Mouse (Mus musculus): ENCODE measurements at regions not wholly inside any gene's neighbourhood (a gene's known extent, or its start where the extent isn't known, plus 50 kb on each side); places are given as distances from the start of the nearest gene placed in this dataset.

DNA sequence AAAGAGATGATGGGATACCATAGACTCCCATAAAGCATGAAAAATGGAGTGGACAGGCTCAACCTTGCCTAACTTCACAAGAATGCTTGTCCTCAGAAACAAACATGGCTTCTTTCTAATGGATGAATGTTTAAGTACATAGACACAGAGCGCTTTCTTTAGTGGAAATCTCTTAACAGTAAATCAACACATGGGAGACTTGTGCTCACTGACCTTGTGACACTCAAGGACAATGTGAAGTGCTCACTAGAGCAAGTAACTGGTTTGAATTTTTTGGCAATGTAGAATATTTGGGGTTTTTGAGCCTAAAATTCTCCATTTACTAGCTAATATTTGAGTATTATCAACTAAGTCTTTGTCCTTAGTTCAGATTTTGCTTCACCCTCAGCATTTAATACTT, 88.0 kb downstream of the Tent5c start:
- DNase-seq (ENCODE audit: extremely low spot score, low read depth, low spot score), result no peak

DNA sequence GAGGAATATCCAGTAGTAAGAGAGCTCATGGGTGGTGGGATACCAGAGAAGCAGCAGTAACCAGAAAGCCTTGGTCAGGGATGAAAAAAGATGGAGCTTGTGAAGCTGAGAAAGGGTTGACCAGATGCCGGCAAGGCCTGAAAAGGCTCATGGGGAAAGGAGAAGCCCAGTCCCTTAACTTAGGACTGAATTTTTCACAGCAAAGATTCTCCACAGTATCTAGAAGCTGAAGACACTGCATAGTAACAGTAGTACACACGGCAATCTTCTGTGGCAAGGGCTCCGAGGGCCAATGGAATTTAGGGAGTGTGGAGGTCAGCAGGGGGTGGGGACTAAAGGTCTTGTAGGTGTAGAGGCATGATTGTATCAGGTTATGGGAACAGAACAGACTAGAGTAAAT, 91.6 kb downstream of the Tent5c start:
- DNase-seq (ENCODE audit: extremely low spot score, low read depth, low spot score), result no peak

DNA sequence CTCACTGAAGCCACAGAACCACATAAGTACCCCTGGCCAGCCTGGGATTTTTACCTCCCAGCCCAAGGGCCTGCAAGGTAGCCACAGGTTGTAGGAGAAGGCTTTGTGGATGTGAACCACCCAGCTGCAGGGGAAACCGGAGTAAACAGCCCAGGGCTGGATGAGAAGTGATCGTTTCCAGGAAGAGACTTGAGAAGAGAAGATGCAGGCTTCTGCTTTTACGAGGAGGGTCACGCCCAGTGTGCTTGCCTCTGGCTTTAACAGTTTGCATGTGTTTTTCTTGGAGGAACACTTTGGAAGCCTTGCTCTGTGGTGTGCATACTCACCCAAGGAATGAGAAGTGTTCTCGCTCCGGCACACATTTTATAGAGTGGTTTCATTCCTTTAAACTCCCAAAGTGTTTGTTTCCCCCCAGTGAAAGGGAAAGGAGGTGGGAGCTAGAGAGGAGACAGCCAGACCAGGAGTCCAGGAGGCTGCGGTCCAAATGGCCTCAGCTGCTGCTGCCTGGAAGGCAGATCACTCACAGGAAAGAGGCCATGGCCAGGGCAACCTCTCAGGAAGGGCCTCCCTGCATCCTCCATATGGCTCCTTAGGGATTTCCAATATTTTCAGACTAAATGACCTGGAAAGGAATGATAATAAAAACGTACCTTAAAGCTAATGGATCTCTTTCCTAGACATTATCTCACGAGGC, 94.1 kb downstream of the Tent5c start:
- no peak for DNase-seq (ENCODE audit: extremely low spot score, low read depth, low spot score)

DNA sequence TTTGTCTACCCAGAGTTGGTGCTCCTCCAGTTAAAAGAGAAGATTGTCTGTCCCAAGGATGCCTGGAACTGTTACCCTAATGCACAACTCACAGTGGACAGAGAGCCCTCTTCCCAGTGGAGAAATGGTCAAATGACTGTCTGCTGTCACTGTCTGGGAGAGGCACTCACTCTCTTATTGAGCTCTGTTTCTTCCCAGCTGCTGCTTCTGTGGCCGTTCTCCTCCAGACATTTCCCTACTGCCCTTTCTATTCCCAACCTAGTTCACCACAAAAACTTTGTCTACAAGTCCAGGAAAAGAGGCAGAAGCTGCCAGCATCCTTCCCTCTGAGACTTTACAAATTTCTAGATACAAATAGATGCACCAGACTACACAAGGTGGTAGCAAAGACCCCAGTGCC, 95.2 kb downstream of the Tent5c start:
- no peak for DNase-seq (ENCODE audit: extremely low spot score, low read depth, low spot score)

DNA sequence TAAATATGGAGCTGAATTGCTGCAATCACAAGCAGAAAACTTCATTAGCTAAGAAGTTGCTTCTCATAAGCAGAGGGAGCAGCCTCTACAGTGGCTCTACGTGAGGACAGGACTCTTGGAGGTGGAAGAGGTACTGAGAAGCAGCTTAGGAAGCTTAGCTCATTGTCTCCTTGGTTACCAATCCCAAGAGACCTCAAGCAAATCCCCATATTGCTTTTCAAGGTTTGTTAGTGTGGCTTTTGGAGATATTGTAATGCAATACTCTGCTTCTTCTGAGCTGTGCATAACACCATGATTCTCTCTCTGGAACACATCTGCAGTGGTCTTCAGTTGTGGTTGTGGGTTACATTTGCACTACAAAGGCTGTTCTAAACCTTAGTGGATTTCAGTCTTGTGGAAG, 106.9 kb downstream of the Tent5c start:
- DNase-seq (ENCODE audit: extremely low spot score, low read depth, low spot score), result no peak

DNA sequence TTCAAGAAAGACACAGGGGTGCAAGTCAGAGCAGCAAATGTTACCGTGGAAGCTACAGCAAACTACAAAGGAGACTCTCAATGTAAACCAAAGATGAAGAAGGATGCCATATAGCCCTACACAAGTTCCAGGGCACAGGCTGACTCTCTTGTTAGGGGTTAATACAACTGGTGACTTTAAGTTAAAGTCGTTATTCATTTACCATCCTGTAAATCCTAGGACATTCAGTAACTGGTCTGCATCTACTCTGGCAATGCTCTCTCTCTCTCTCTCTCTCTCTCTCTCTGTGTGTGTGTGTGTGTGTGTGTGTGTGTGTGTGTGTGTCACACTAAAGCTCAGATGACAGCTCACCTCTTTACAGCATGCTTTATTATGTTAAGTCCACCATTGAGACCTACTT, 107.8 kb downstream of the Tent5c start:
- no peak for DNase-seq (ENCODE audit: extremely low spot score, low read depth, low spot score)

DNA sequence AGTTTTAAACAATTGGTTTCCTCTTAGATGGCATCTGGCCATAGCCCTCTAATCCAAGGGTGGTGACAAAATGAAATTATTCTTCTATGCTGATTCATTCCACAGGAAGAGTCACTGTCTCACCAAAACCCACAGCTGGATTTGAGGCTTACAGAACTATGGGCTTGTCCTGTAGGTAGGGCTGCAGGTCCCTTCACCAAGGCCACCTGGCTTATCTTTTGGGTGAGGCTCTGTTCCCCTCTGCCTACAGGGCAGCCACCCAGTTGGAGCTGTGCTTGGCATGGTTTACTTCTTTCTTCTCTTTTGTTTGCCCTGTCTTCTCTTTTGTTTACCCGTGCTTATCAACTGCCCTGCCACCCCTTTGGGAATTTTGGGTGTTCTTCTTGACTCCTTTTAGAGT, 113.0 kb downstream of the Tent5c start:
- DNase-seq (ENCODE audit: extremely low spot score, low read depth, low spot score), result no peak

DNA sequence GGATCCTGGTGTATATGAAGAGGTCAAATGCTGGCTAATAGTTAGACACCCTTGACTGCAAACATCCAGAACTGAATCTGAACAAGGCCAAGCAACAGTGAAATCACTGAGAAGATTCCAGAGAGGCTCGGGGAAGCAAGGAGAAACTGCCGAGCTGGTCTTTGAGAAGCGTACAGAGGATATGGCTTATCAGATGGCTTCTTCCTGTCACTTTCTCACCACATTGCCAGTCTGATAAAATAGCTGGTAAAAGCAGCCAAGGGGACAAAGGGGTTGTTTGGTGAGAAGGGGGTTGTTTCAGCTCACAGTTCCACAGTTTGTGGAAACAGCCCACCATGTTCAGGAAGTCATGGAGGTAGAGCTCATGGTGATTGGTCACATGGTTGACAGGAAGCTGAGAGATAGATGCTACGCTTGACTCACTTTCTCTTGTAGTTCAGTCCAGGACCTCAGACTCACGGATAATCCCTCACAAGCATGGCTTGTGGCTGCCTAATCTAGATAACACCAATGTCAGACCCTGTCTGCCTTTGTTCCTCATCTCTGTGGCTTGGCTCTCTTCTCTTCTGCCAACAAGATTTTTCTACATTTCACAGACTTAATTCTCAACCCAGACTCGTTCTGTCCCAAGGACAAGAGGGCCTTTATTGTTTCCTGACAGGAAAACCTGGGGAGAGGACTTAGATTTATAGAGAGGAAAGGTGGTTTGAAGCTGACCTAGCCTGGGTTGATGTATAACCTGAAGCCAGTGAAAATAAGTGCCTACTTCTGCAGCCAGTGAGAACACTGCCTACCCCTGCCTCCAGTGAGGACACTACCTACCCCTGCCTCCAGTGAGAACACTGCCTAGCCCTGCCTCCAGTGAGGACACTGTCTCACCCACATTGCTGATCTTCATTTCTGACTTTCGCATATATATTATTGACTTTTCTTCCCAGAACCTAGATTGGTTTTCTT, 122.0 kb downstream of the Tent5c start:
- DNase-seq (ENCODE audit: extremely low spot score, low read depth, low spot score), result no peak

DNA sequence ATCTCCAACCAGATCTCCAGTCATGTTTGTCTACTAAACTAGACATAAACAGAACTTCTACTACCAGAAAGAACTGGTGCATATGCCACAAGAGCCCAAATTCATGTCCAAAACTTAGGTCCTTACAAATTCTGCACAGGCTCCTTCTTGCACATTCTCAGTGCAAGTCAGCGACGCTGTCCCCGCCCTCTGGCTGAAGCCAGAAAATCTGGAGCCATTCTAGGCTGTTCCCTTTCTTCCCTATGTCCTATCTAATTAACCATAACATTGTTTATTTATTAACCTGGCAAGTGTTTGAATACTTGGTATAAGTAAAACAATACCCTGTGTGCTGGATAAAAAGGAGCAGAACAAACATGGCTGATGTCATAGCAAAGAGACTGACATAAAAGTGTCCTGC, 122.7 kb downstream of the Tent5c start:
- no peak for DNase-seq (ENCODE audit: extremely low spot score, low read depth, low spot score)

DNA sequence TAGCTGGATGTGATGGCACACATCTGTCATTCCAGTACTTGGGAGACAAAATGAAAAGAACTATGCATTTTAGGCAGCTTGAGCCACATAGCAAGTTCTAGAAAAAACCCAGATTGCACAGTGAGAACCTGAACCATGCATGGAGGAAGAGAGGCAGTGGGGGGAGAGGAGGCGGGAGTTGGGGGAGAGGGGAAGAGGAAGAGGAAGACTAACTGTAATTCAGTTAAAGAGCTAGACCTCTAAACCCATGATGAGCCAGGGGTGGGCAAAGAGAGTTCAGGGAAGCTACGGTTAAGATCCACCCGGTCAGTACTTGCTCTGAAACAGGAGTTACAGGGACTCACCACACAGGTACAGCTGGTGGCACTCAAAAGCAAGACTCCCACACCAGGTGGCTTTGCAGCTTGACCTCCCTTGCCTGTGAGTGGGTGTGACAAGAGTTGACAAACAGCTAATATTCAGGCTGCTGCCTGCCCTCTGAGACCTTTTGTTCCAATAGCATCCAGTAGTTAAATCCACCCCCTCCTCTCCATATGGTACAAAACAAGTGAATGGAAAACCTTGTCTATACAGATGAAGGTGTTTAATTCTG, 123.7 kb downstream of the Tent5c start:
- DNase-seq (ENCODE audit: extremely low spot score, low read depth, low spot score), result no peak

DNA sequence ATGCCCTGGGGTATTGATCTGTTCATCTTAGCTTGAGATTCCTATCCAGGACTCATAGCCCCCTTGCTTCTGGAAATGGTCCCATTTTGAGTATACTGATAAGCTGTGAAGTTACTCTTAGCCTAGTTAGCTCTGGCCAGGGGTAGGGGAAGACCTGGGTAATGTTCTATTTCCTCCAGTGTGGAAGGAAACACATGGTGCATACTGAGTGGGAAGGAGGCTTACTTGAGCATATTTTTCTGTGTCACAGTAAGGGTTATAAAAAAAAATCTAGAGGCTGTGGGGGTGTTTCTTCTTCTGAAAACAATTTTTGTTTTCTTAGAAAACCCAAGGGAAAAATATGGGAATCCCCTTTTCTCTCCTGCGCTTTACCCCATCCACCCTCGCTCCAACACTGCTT, 124.4 kb downstream of the Tent5c start:
- no peak for DNase-seq (ENCODE audit: extremely low spot score, low read depth, low spot score)

DNA sequence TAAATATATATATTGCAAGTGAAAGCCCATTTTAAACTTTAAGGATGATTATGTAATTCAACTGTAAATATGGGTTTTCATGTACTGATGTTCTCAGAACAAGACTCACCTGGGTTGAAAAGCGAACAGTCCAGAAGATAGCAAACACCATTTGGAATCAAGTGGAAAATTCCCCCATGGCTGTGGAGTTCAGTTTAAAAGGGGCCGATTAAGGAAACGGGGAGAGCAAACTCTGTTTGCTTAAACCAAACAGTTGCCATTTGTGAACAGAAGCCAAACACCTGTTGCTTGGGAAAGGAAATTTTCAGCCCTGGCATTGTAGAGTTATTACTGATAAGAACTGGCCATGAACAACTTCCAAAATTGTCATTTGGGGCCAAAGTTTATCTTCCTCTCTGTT, 126.1 kb downstream of the Tent5c start:
- DNase-seq (ENCODE audit: extremely low spot score, low read depth, low spot score), result no peak

DNA sequence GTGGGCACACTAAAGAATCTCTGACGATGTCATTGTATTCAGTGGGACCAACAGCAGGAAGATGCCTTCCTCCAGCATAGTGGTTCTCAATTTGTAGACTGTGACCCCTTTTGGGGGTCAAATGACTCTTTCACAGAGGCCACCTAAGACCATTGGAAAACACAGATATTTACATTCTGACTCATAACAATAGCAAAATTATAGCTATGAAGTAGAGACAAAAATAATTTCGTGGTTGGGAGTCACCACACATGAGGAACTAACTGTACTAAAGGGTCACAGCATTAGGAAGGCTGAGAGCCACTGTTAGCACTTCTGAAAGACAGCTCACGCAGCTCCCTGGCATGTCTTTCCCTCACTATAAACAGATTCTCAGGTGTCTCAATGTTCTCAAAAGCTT, 129.1 kb downstream of the Tent5c start:
- DNase-seq (ENCODE audit: extremely low spot score, low read depth, low spot score), result no peak

DNA sequence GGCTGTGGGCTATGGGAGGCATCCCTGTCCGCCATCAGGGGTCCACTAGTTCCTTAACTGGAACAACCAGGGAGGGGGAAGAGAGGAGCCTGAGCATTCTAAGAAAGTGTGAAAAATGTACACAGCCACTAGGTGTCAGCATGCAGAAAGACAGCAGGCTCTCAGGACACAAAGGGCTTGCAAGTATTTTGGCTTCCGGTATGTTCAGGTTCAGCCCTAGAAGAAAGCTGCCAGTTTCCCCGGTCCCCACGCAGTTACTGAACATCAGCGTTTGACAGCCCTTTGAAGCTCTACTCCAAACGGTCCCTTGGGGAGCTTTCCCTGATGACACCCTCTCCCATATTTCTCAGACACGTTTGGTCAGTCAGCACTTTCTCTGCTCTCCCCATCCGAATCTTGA, 130.1 kb downstream of the Tent5c start:
- peak; percentile 31 for DNase-seq (ENCODE audit: extremely low spot score, low read depth, low spot score)

DNA sequence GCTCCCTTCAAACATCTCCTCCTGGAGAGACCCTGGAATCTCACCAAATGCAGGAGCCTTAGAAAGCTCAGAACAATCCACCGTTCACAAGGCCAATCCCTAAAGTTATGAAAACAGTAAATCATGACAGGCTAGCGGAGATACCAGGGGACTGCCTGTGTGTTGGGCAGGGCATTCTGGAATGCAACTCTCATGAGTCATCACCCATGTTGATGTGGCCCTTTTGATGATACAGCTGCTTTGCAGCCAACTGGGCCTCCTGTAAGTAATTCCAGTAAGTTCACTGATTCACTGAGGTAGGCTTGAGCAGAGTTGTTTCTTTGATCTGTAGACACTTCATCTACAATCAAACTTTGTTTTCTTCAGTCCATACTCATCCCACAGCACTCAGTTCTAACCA, 155.6 kb downstream of the Tent5c start:
- DNase-seq (ENCODE audit: extremely low spot score, low read depth, low spot score), result no peak

DNA sequence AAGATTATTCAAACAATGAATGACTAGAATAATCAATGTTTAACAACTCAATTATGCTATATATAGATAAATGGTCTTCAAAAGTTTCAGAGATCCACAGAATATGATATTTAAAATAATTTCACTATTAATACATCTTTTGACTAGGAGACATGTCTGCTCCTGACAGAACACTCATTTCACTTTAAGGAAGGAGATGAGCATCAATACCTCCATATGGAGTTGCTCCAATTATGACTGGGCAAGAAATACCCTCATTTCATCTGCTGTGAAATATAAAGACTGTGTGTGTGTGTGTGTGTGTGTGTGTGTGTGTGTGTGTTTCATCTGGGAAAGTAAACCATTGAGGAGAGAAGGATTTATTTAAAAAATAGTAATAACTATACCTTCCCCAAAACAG, 156.2 kb upstream of the Wdr3 start:
- DNase-seq (ENCODE audit: extremely low spot score, low read depth, low spot score), result no peak

DNA sequence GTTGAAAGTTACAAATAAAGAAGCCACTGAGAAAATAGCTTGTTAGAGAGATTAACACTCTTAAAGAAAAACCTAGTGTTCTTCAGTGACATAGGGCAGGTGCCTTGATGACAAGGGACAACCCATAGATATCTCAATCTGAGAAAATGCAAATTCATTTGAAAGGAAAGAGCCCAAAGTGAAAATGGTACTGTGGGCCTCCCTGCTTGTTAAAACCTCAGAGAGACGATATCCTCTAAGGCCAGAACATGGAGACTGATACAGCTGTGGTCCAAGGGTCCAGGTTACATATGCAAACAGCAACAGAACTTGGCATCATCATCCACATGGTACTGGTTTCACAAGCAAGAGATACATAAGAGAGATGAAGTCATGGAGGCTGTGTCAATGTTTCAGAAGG, 125.6 kb upstream of the Wdr3 start:
- no peak for DNase-seq (ENCODE audit: extremely low spot score, low read depth, low spot score)

DNA sequence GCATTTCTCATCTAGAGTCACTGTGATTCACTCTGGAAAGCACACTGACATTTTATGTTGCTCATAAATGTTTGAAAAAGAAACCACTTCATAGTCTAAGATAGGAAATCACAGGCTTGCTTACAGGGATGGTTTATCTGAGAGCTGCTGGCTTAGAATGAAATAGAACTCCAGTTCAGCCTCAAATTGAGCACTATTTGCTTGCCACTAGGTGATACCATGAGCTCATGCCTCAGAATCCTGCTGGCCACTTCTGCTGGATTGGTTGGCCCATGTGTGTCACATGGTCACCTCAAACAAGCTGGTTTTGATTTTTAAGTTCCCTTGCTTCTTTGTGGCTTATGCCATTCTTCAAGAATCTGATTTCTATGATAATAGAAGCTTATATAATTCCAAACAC, 104.8 kb upstream of the Wdr3 start:
- DNase-seq (ENCODE audit: extremely low spot score, low read depth, low spot score), result no peak

DNA sequence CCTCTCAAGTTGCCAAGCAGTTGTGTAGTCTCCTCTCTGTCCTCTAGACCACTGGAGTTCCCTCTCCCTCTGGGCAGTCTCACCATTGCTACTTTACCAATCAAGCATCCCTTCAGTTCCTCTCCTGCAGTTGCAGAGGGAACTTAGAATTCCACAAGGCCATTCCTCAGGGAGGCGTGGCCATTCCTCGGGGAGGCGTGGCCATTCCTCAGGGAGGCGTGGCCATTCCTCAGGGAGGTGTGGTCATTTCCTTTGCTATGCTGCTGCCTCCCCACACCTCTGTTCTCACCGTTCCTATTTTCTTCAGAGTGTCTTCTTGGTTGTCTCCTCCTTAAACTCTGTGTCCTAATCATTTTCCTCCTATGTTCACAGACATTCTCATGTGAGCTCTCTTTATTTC, 102.8 kb upstream of the Wdr3 start:
- DNase-seq (ENCODE audit: extremely low spot score, low read depth, low spot score), result no peak
